Comparison of ENCODE assay signal across 8 mouse cellular contexts in genomic region chr9:21238733-21239464, GRCm38 (mm10). TPM values are rescaled to one million over a fixed set of nuclear protein-coding genes. Genes with fewer than 3 reads are reported as not detected.
DNase-seq lines count a peak whose midpoint lies in the region; ATAC-seq and TF ChIP-seq lines count a peak whose summit lies in the region.

Keap1 (minus strand) TSS chr9:21239361.

- peak within 1 kb of the TSS; percentile 76 for H3K27ac ChIP-seq in hindbrain, postnatal 0 days

- peak within 1 kb of the TSS; percentile 52 for H3K4me3 ChIP-seq in hindbrain, postnatal 0 days (ENCODE audit: low read length)

- peaks cover 12% of the 10 kb centered on the region; the same call in 1 of the 2 replicates for H3K27me3 ChIP-seq in hindbrain, postnatal 0 days (ENCODE audit: insufficient read depth, low read length)

- peaks cover 8% of the 10 kb centered on the region; the same call in 1 of the 2 replicates for H3K4me1 ChIP-seq in hindbrain, postnatal 0 days (ENCODE audit: insufficient read depth, low read length)

- no peaks in the 10 kb centered on the region for H3K9me3 ChIP-seq in hindbrain, postnatal 0 days (ENCODE audit: low read length)

- peak within 1 kb of the TSS; percentile 69 for H3K4me2 ChIP-seq in hindbrain, postnatal 0 days (ENCODE audit: low read depth, low read length)

- H3K9ac ChIP-seq in hindbrain, postnatal 0 days (replicated peaks; ENCODE audit: low read length), result peak within 1 kb of the TSS; percentile 72

- intact Hi-C loops in left cerebral cortex, postnatal 10 days (cut with DNase I), result no loop called here

- peak; percentile 87 for DNase-seq in ZHBTc4 (ENCODE audit: low read depth, low spot score)
- peak; percentile 65 to 75 for DNase-seq in gastrocnemius, adult 8-10 months (ENCODE audit: low spot score in 2 of 2)
- DNase-seq in hindbrain, postnatal 0 days (ENCODE audit: low spot score), result peak; percentile 88
- peak in 1 of 2 experiments; percentile 88 for DNase-seq in left cerebral cortex, postnatal 10 days (ENCODE audit: extremely low spot score in 1 of 2, low spot score in 2 of 2)
- DNase-seq in right cerebral cortex, postnatal 14 days, result peak; percentile 74
- peak; percentile 81 to 83 for DNase-seq in urinary bladder, postnatal 36 days (ENCODE audit: low spot score in 2 of 2)

- WGBS in hindbrain, postnatal 0 days, result under 1% methylated on average over 74 of the region's 90 CpGs

- 0 out of 2 replicates have a peak, but pooled peaks cover under 1% of the 10 kb centered on the region for H3K36me3 ChIP-seq in hindbrain, postnatal 0 days (ENCODE audit: insufficient read depth, low read length)

- ATAC-seq in common myeloid progenitor, adult 5-6 weeks (replicated peaks; ENCODE audit: low read depth, poor library complexity, severe bottlenecking), result peak; percentile 43
- peak; percentile 90 for ATAC-seq in hindbrain, postnatal 0 days
- ATAC-seq in megakaryocyte progenitor cell, adult 5-6 weeks (replicated peaks; ENCODE audit: poor library complexity), result peak; percentile 52

- TF ChIP-seq CTCF in hindbrain, postnatal 0 days (IDR thresholded peaks at IDR 0.05; ENCODE audit: low read depth), result no peak

RNA-seq across cellular contexts. Expression of gene Keap1, which starts in this region (rescaled TPM):
- 35.4 and 38.3 TPM in 2 replicates for total RNA-seq in common myeloid progenitor, adult 5-6 weeks (2017)
- 10 to 100 TPM; 54.9 to 59.4 (median 57.4) TPM for total RNA-seq in gastrocnemius, adult 8-10 months (2022)
- 74.9 and 98.9 TPM in 2 replicates for total RNA-seq in hindbrain, postnatal 0 days (2014; rRNA removed)
- 59.4 and 60.9 TPM in 2 replicates for polyA plus RNA-seq in hindbrain, postnatal 0 days (2015; fragmentation: Nextera tagmentation; extraction: Ambion mirVana)
- total RNA-seq in left cerebral cortex, postnatal 10 days (2021), result 10 to 100 TPM; 47.9 to 50.8 TPM
- 17.2 and 18.3 TPM in 2 replicates for total RNA-seq in megakaryocyte progenitor cell, adult 5-6 weeks (2015)
- total RNA-seq in megakaryocyte progenitor cell, adult 5-6 weeks (2017), result 35.3 and 38.4 TPM in 2 replicates
